Mouse (Mus musculus) gastrocnemius, postnatal 14 days (tissue): Measurements from ENCODE around the gene Wnt10a. TPM values are rescaled to one million over a fixed set of nuclear protein-coding genes. Genes with fewer than 3 reads are reported as not detected.

Source experiments
- total RNA-seq, 2 experiments: library from RNA; stranded (reverse); gene quantifications; 2 replicates each; pipeline ENCODE4 v1.2.3; 2021

The Wnt10a gene
- total RNA-seq, 2 experiments from 2014 or later = 0.10 TPM; not detected in 1

Other genes with a start within 250 kb of the Wnt10a start
- gene Plcd4, start 248.6 kb upstream of the Wnt10a start, total RNA-seq = 10 to 100 TPM; 72.7 to 76.3 TPM
- 10 to 100 TPM in 1 of 2 experiments, 1 to 10 TPM in 1; 6.6 to 10.6 TPM for gene Usp37, start 247.2 kb upstream of the Wnt10a start, total RNA-seq
- 1 to 10 TPM; 7.7 to 8.5 TPM for gene Zfp142, start 203.3 kb upstream of the Wnt10a start, total RNA-seq
- 10 to 100 TPM; 13.1 to 16.8 TPM for gene Bcs1l, start 203.2 kb upstream of the Wnt10a start, total RNA-seq
- 10 to 100 TPM; 14.6 to 16.1 TPM for gene Rnf25, start 190.1 kb upstream of the Wnt10a start, total RNA-seq
- 1 to 10 TPM; 1.0 to 1.8 TPM for gene Stk36, start 190.1 kb upstream of the Wnt10a start, total RNA-seq
- 10 to 100 TPM in 1 of 2 experiments, 1 to 10 TPM in 1; 9.1 to 10.5 TPM for gene Ttll4, start 129.8 kb upstream of the Wnt10a start, total RNA-seq
- 10 to 100 TPM in 1 of 2 experiments, 1 to 10 TPM in 1; 9.9 to 22.2 TPM for gene Cyp27a1, start 77.9 kb upstream of the Wnt10a start, total RNA-seq
- gene Prkag3, start 42.3 kb upstream of the Wnt10a start, total RNA-seq = 100 to 1,000 TPM in 1 of 2 experiments, 10 to 100 TPM in 1; 76.2 to 109 TPM
- gene Wnt6, start 19.6 kb upstream of the Wnt10a start, total RNA-seq = 1 to 10 TPM in 1 of 2 experiments, under 1 TPM in 1; 0.49 to 1.7 TPM
- under 1 TPM in 1 of 2 experiments, not detected in 1; 0.06 TPM for gene Cdk5r2, start 63.4 kb downstream of the Wnt10a start, total RNA-seq
- gene Fev, start 93.9 kb downstream of the Wnt10a start, total RNA-seq = not detected
- not detected for gene Cryba2, start 101.6 kb downstream of the Wnt10a start, total RNA-seq
- gene Cfap65, start 144.1 kb downstream of the Wnt10a start, total RNA-seq = not detected
- under 1 TPM; 0.10 to 0.20 TPM for gene Ihh, start 160.2 kb downstream of the Wnt10a start, total RNA-seq